8 mouse cellular contexts compared by ENCODE assay signal in the genomic region with DNA sequence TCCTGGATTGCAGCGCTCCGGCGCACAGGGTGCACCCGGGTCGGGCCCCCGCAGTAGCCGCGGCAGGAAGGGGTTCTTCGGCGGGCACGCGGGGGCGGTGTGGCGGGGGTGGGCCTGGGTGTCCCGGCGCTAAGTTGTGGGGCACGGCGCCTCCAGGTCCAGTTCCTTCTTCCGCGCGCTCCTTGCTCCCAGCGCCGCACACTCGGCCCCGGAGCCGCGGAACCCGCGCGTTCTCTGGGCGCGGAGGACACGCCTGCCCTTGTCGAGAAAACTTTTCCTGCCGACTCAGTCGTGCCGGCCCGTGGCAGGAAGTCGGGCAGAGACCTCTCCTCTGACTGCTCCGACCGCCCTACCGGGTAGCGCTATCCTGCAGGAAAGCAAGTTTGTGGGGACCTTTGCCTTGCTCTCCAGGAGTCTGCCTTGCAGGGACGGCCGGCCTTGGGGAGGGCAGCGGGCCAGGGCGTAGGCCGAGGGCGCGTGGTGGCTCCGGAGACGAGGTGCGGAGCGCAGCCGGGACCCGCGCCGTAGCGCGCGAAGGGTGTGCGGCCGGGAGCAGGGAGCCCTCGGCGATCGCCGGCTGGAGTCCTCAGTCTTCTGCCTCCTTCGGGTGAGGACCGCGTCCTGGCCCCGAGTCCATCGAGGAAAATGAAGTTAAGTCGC. TPM values are rescaled to one million over a fixed set of nuclear protein-coding genes. Genes with fewer than 3 reads are reported as not detected.
A peak's percentile ranks its signal among the peaks of the same experiment; 100 is the strongest.
DNase-seq lines count a peak whose midpoint lies in the region; ATAC-seq and TF ChIP-seq lines count a peak whose summit lies in the region.

No protein-coding gene starts in this region.

- H3K27ac ChIP-seq in bone marrow macrophage, adult 2 months (ENCODE audit: insufficient read depth, low read depth, low read length): peak overlapping the region; percentile 72
- peak overlapping the region; percentile 95 for H3K27ac ChIP-seq in embryonic facial prominence, embryonic 15.5 days (replicated peaks)
- H3K27ac ChIP-seq in heart, embryonic 13.5 days (replicated peaks): peak overlapping the region; percentile 91
- H3K27ac ChIP-seq in kidney, embryonic 16.5 days (ENCODE audit: low read length): peak overlapping the region; percentile 95

- peak overlapping the region; percentile 85 for H3K9ac ChIP-seq in embryonic facial prominence, embryonic 15.5 days
- peak overlapping the region; percentile 93 for H3K9ac ChIP-seq in heart, embryonic 13.5 days
- H3K9ac ChIP-seq in kidney, embryonic 16.5 days (replicated peaks; ENCODE audit: low read length): peak overlapping the region; percentile 93

- under 1% methylated on average over 71 of the region's 73 CpGs for WGBS in embryonic facial prominence, embryonic 15.5 days
- under 1% methylated on average over 72 of the region's 73 CpGs for WGBS in heart, embryonic 13.5 days
- WGBS in kidney, embryonic 16.5 days: under 1% methylated on average over 73 of the region's 73 CpGs

- H3K4me2 ChIP-seq in embryonic facial prominence, embryonic 15.5 days (replicated peaks): peak overlapping the region; percentile 80
- H3K4me2 ChIP-seq in heart, embryonic 13.5 days: peak overlapping the region; percentile 97
- H3K4me2 ChIP-seq in kidney, embryonic 16.5 days (replicated peaks; ENCODE audit: low read depth, low read length): peak overlapping the region; percentile 74

- TF ChIP-seq CTCF in bone marrow macrophage, adult 2 months (IDR thresholded peaks at IDR 0.05; ENCODE audit: low read depth, low read length): no peak

- peak overlapping the region; percentile 79 for H3K4me3 ChIP-seq in bone marrow macrophage, adult 2 months (ENCODE audit: insufficient read depth, low read length)
- H3K4me3 ChIP-seq in embryonic facial prominence, embryonic 15.5 days (replicated peaks): peak overlapping the region; percentile 94
- H3K4me3 ChIP-seq in heart, embryonic 13.5 days: peak overlapping the region; percentile 91
- H3K4me3 ChIP-seq in kidney, embryonic 16.5 days (ENCODE audit: low read length): peak overlapping the region; percentile 87

- no peaks in the 10 kb centered on the region for H3K27me3 ChIP-seq in embryonic facial prominence, embryonic 15.5 days
- no peaks in the 10 kb centered on the region for H3K27me3 ChIP-seq in heart, embryonic 13.5 days (replicated peaks)
- no peaks in the 10 kb centered on the region for H3K27me3 ChIP-seq in kidney, embryonic 16.5 days (ENCODE audit: insufficient read depth, low read length)

- H3K9me3 ChIP-seq in embryonic facial prominence, embryonic 15.5 days (replicated peaks): no peaks in the 10 kb centered on the region
- H3K9me3 ChIP-seq in heart, embryonic 13.5 days: no peaks in the 10 kb centered on the region
- no peaks in the 10 kb centered on the region for H3K9me3 ChIP-seq in kidney, embryonic 16.5 days (ENCODE audit: low read length)

- no peaks in the 10 kb centered on the region for H3K36me3 ChIP-seq in embryonic facial prominence, embryonic 15.5 days
- H3K36me3 ChIP-seq in heart, embryonic 13.5 days: no peaks in the 10 kb centered on the region
- no peaks in the 10 kb centered on the region for H3K36me3 ChIP-seq in kidney, embryonic 16.5 days (ENCODE audit: insufficient read depth, low read length)

- H3K4me1 ChIP-seq in bone marrow macrophage, adult 2 months (ENCODE audit: control insufficient read depth, insufficient read depth, low read length): peaks cover 19% of the 10 kb centered on the region
- H3K4me1 ChIP-seq in embryonic facial prominence, embryonic 15.5 days: peaks cover 30% of the 10 kb centered on the region
- H3K4me1 ChIP-seq in heart, embryonic 13.5 days: peaks cover 37% of the 10 kb centered on the region
- peaks cover 39% of the 10 kb centered on the region for H3K4me1 ChIP-seq in kidney, embryonic 16.5 days (ENCODE audit: insufficient read depth, low read length)

- peak; percentile 21 for ATAC-seq in embryonic facial prominence, embryonic 15.5 days (ENCODE audit: insufficient number of reproducible peaks, low FRiP score, low TSS enrichment, low read depth)
- ATAC-seq in heart, embryonic 13.5 days (ENCODE audit: extremely low read depth, insufficient number of reproducible peaks, low FRiP score, low TSS enrichment): peak; percentile 21
- ATAC-seq in kidney, embryonic 16.5 days (ENCODE audit: low FRiP score, low TSS enrichment): peak; percentile 39; the same call in 1 of the 2 replicates

- no peak for TF ChIP-seq POLR2A in bone marrow macrophage, adult 2 months (IDR thresholded peaks at IDR 0.05; ENCODE audit: borderline replicate concordance, low read depth, low read length)

- DNase-seq in ES-CJ7 (ENCODE audit: low read depth, low spot score): peak; percentile 34
- peak; percentile 64 for DNase-seq in lung, postnatal 14 days
- peak; percentile 16 for DNase-seq in retina, postnatal 7 days (ENCODE audit: low read depth, low spot score)
- peak; percentile 61 for DNase-seq in urinary bladder, postnatal 14 days (ENCODE audit: low spot score)

RNA-seq across cellular contexts. Expression of gene Man2a1, which starts 0.7 kb away (rescaled TPM):
- 37.2 and 42.3 TPM in 2 replicates for polyA plus RNA-seq in bone marrow macrophage, adult 2 months (2012; ENCODE audit: insufficient read depth, insufficient read length, missing spikeins)
- 13.5 and 14.4 TPM in 2 replicates for polyA plus RNA-seq in embryonic facial prominence, embryonic 15.5 days (2015; fragmentation: Nextera tagmentation; extraction: Ambion mirVana)
- 4.4 and 4.6 TPM in 2 replicates for polyA plus RNA-seq in heart, embryonic 13.5 days (2015; fragmentation: Nextera tagmentation; extraction: Ambion mirVana)
- 7.3 and 9.1 TPM in 2 replicates for polyA plus RNA-seq in kidney, embryonic 16.5 days (2015; fragmentation: Nextera tagmentation; extraction: Ambion mirVana)

Comparison
In these comparisons a context has a peak if more than half of its experiments do, and no peak if none do; other contexts are left out.
1. Peak in every context shown above with its lines: DNase-seq, ATAC-seq, H3K4me3 ChIP-seq and H3K27ac ChIP-seq.